8 mouse cellular contexts compared by ENCODE assay signal in genomic region chr6:149409845-149410244, GRCm38 (mm10). TPM values are rescaled to one million over a fixed set of nuclear protein-coding genes. Genes with fewer than 3 reads are reported as not detected.
A peak's percentile ranks its signal among the peaks of the same experiment; 100 is the strongest.
DNase-seq lines count a peak whose midpoint lies in the region; ATAC-seq lines count a peak whose summit lies in the region.

No protein-coding gene starts in this region.

- DNase-seq in cerebellum, adult 18-20 months = peak; percentile 11 to 36
- no peak for DNase-seq in cerebellum, adult 11 months
- DNase-seq in lung, postnatal 25 days (ENCODE audit: low spot score) = no peak
- DNase-seq in limb, embryonic 11.5 days (ENCODE audit: low spot score) = no peak
- DNase-seq in splenic B cell, adult 2 months (ENCODE audit: low read depth, low spot score) = peak; percentile 3
- DNase-seq in thymus, postnatal 36 days = no peak
- DNase-seq in urinary bladder, postnatal 4 days (ENCODE audit: low spot score in 2 of 2) = no peak

- 17% methylated on average over 4 of the region's 4 CpGs for WGBS in lung, embryonic 15.5 days
- 10% methylated on average over 4 of the region's 4 CpGs for WGBS in limb, embryonic 11.5 days

- peak overlapping the region; percentile 65 for H3K4me3 ChIP-seq in lung, embryonic 15.5 days
- peak overlapping the region; percentile 69 for H3K4me3 ChIP-seq in limb, embryonic 11.5 days (ENCODE audit: low read depth, low read length)

- H3K4me1 ChIP-seq in lung, embryonic 15.5 days = no peaks in the 10 kb centered on the region
- no peaks in the 10 kb centered on the region for H3K4me1 ChIP-seq in limb, embryonic 11.5 days (ENCODE audit: control insufficient read depth, insufficient read depth, low read length)

- 0 out of 2 replicates have a peak, but pooled peaks cover 6% of the 10 kb centered on the region for H3K27me3 ChIP-seq in lung, embryonic 15.5 days
- no peaks in the 10 kb centered on the region for H3K27me3 ChIP-seq in limb, embryonic 11.5 days (ENCODE audit: control insufficient read depth, insufficient read depth, low read length)
- no peaks in the 10 kb centered on the region for H3K27me3 ChIP-seq in splenic B cell, adult 2 months (ENCODE audit: control insufficient read depth, insufficient read depth, low read length, poor library complexity, severe bottlenecking)

- H3K9me3 ChIP-seq in lung, embryonic 15.5 days = no peaks in the 10 kb centered on the region
- H3K9me3 ChIP-seq in limb, embryonic 11.5 days (ENCODE audit: control insufficient read depth, low read length) = no peaks in the 10 kb centered on the region

- H3K36me3 ChIP-seq in lung, embryonic 15.5 days = no peaks in the 10 kb centered on the region
- H3K36me3 ChIP-seq in limb, embryonic 11.5 days (ENCODE audit: control insufficient read depth, insufficient read depth, low read length) = no peaks in the 10 kb centered on the region
- H3K36me3 ChIP-seq in splenic B cell, adult 2 months (ENCODE audit: control insufficient read depth, insufficient read depth, low read length, poor library complexity, severe bottlenecking) = no peaks in the 10 kb centered on the region

- no peak overlapping the region for H3K27ac ChIP-seq in lung, embryonic 15.5 days
- no peak overlapping the region for H3K27ac ChIP-seq in limb, embryonic 11.5 days (replicated peaks; ENCODE audit: low read depth, low read length)

- H3K4me2 ChIP-seq in lung, embryonic 15.5 days = peak overlapping the region; percentile 88
- H3K4me2 ChIP-seq in limb, embryonic 11.5 days (ENCODE audit: low read depth, severe bottlenecking) = peak overlapping the region; percentile 82

- no peak for ATAC-seq in lung, embryonic 15.5 days (ENCODE audit: borderline replicate concordance, extremely low read depth, low FRiP score, low TSS enrichment)
- no peak for ATAC-seq in limb, embryonic 11.5 days (ENCODE audit: insufficient number of reproducible peaks, low FRiP score, low TSS enrichment, low read depth)

- no peak overlapping the region for H3K9ac ChIP-seq in lung, embryonic 15.5 days
- H3K9ac ChIP-seq in limb, embryonic 11.5 days (ENCODE audit: low read length) = no peak overlapping the region

RNA-seq across cellular contexts. Expression of gene Bicd1, which starts 1.2 kb away (rescaled TPM):
- polyA plus RNA-seq in lung, embryonic 15.5 days (2015; fragmentation: Nextera tagmentation; extraction: Ambion mirVana) = 6.9 and 7.7 TPM in 2 replicates
- 5.0 and 6.2 TPM in 2 replicates for polyA plus RNA-seq in limb, embryonic 11.5 days (2014; fragmentation: Nextera tagmentation; extraction: Ambion mirVana)

Comparison
In these comparisons a context has a peak if more than half of its experiments do, and no peak if none do; other contexts are left out.
1. DNase-seq: peak in cerebellum, adult 18-20 months (2 of 2) and splenic B cell, adult 2 months (single experiment); none in cerebellum, adult 11 months (single experiment), lung, postnatal 25 days (single experiment), limb, embryonic 11.5 days (single experiment), thymus, postnatal 36 days (0 of 2) and urinary bladder, postnatal 4 days (0 of 2).